Mouse (Mus musculus) CH12.LX (cell line): ENCODE data around the gene Gm20388.

Experiments used
- CTCF ChIP-seq, 2 experiments: IDR thresholded peaks in 1 of 2; conservative IDR thresholded peaks in 1 of 2; 2 replicates each; pipeline ENCODE4 v1.5.1; 2011 to 2012; ENCODE audit warnings: low read depth in 2 of 2, low read length in 2 of 2, improper control_type of control experiment in 1 of 2, inconsistent platforms in 1 of 2, mild to moderate bottlenecking in 1 of 2, moderate library complexity in 1 of 2
- EP300 ChIP-seq: IDR thresholded peaks from 2 replicates; pipeline ENCODE4 v1.6.1; 2011; ENCODE audit warnings: low read length, improper control_type of control experiment
- MAX ChIP-seq: IDR thresholded peaks from 2 replicates; pipeline ENCODE4 v1.6.1; 2011; ENCODE audit warnings: low read length, improper control_type of control experiment
- NELFE ChIP-seq: IDR thresholded peaks from 2 replicates; pipeline ENCODE4 v1.6.1; 2011; ENCODE audit warnings: low read depth, low read length, improper control_type of control experiment
- POLR2A ChIP-seq: IDR thresholded peaks from 2 replicates; pipeline ENCODE4 v1.6.1; 2011; ENCODE audit warnings: low read depth, mild to moderate bottlenecking, improper control_type of control experiment, low read length
- RCOR1 ChIP-seq: conservative IDR thresholded peaks from 2 replicates; pipeline ENCODE4 v1.6.1; 2012; ENCODE audit warnings: low read depth, mild to moderate bottlenecking, inconsistent platforms, low read length, improper control_type of control experiment
- SMC3 ChIP-seq: IDR thresholded peaks from 2 replicates; pipeline ENCODE4 v1.6.1; 2011; ENCODE audit warnings: low read depth, low read length, improper control_type of control experiment
- UBTF ChIP-seq: IDR thresholded peaks from 2 replicates; pipeline ENCODE4 v1.6.1; 2012; ENCODE audit warnings: low read depth, mild to moderate bottlenecking, inconsistent platforms, low read length, improper control_type of control experiment, moderate library complexity
- ZNF384 ChIP-seq: IDR thresholded peaks from 2 replicates; pipeline ENCODE4 v1.6.1; 2012; ENCODE audit warnings: low read depth, low read length, improper control_type of control experiment, inconsistent platforms

GRCm38 (mm10) chr8:122086064-122086463 is 2175.4 kb downstream of the Gm20388 start:
- no peak for TF ChIP-seq SMC3
- no peak for TF ChIP-seq POLR2A
- no peak for TF ChIP-seq MAX
- no peak for TF ChIP-seq RCOR1
- no peak for TF ChIP-seq EP300
- TF ChIP-seq CTCF (conservative IDR thresholded peaks at IDR 0.05 in 1 of 2, IDR thresholded peaks at IDR 0.05 in 1 of 2; ENCODE audit: low read depth in 2 of 2, low read length in 2 of 2), result no peak
- TF ChIP-seq NELFE, result no peak
- TF ChIP-seq ZNF384, result no peak
- TF ChIP-seq UBTF, result no peak
